In the genomic region with DNA sequence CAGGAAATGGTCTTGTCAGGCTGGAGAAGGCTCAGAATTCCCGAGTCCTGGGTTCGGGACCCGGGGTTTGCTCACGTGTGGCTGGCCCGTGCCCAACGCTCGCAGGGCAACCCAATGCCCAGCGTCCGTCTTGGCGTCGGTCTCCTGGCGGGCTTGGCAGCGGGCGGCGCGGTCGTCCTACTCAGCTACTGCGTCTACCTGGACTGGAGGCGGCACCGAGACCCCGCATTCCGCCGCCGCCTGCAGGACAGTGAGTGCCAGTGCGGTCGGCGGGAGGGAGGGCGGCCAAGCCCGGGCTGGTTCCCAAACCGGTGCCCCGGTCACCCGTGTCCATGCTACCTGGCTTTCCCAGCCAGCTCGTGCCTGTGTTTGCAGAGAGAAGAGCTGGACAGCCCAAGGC, we compare ENCODE assay signal across 8 mouse cellular contexts. TPM values are rescaled to one million over a fixed set of nuclear protein-coding genes. Genes with fewer than 3 reads are reported as not detected.
DNase-seq lines count a peak whose midpoint lies in the region; ATAC-seq lines count a peak whose summit lies in the region.

A gene (plus strand): TSS at position 98 of the 400 bp plus-strand sequence.

- DNase-seq in Muller cell, postnatal 12 days (ENCODE audit: inconsistent ontology term) = peak; percentile 18
- peak; percentile 18 for DNase-seq in induced T-regulatory cell, adult 2 months (ENCODE audit: low read depth)
- DNase-seq in liver, embryonic 13.5 days = no peak
- DNase-seq in neural tube, embryonic 10.5 days (ENCODE audit: extremely low spot score, low spot score) = peak; percentile 45
- DNase-seq in frontal cortex, postnatal 36 days (ENCODE audit: low spot score in 2 of 2) = no peak
- DNase-seq in frontal cortex, postnatal 14 days (ENCODE audit: low spot score in 2 of 2) = no peak

- H3K27me3 ChIP-seq in forebrain, embryonic 12.5 days = peaks cover 10% of the 10 kb centered on the region; the same call in 1 of the 2 replicates
- H3K27me3 ChIP-seq in liver, embryonic 13.5 days = peaks cover 7% of the 10 kb centered on the region

- 8% methylated on average over 33 of the region's 33 CpGs for WGBS in forebrain, embryonic 12.5 days
- WGBS in liver, embryonic 13.5 days (ENCODE audit: insufficient replicate concordance) = 22% methylated on average over 33 of the region's 33 CpGs

- no peak within 1 kb of the TSS for H3K9ac ChIP-seq in forebrain, embryonic 12.5 days
- peak within 1 kb of the TSS; percentile 33; the same call in 1 of the 2 replicates for H3K9ac ChIP-seq in liver, embryonic 13.5 days

- no peaks in the 10 kb centered on the region for H3K36me3 ChIP-seq in forebrain, embryonic 12.5 days (replicated peaks)
- no peaks in the 10 kb centered on the region for H3K36me3 ChIP-seq in liver, embryonic 13.5 days

- H3K27ac ChIP-seq in brown adipose tissue, adult 24 weeks (replicated peaks; ENCODE audit: low read depth, low read length) = no peak within 1 kb of the TSS
- no peak within 1 kb of the TSS for H3K27ac ChIP-seq in forebrain, embryonic 12.5 days
- H3K27ac ChIP-seq in liver, embryonic 13.5 days = no peak within 1 kb of the TSS

- peak; percentile 44; the same call in 1 of the 2 replicates for ATAC-seq in forebrain, embryonic 12.5 days (ENCODE audit: low FRiP score)
- ATAC-seq in liver, embryonic 13.5 days (ENCODE audit: low read depth) = no peak

- H3K4me1 ChIP-seq in brown adipose tissue, adult 24 weeks (ENCODE audit: control insufficient read depth, insufficient read depth, insufficient read length, low read length) = 0 out of 2 replicates have a peak, but pooled peaks cover 3% of the 10 kb centered on the region
- peaks cover 11% of the 10 kb centered on the region for H3K4me1 ChIP-seq in forebrain, embryonic 12.5 days
- peaks cover 24% of the 10 kb centered on the region for H3K4me1 ChIP-seq in liver, embryonic 13.5 days (replicated peaks)

- H3K4me3 ChIP-seq in brown adipose tissue, adult 24 weeks (ENCODE audit: insufficient read depth, low read depth, low read length) = peak within 1 kb of the TSS; percentile 5; the same call in 1 of the 2 replicates
- H3K4me3 ChIP-seq in forebrain, embryonic 12.5 days (replicated peaks) = peak within 1 kb of the TSS; percentile 21
- peak within 1 kb of the TSS; percentile 34 for H3K4me3 ChIP-seq in liver, embryonic 13.5 days (replicated peaks)

- peak within 1 kb of the TSS; percentile 52 for H3K4me2 ChIP-seq in forebrain, embryonic 12.5 days
- peak within 1 kb of the TSS; percentile 54 for H3K4me2 ChIP-seq in liver, embryonic 13.5 days

- no peaks in the 10 kb centered on the region for H3K9me3 ChIP-seq in forebrain, embryonic 12.5 days
- no peaks in the 10 kb centered on the region for H3K9me3 ChIP-seq in liver, embryonic 13.5 days (replicated peaks)

RNA-seq across cellular contexts. Expression of the gene that starts here (rescaled TPM):
- not detected in 2 replicates for polyA plus RNA-seq in brown adipose tissue, adult 24 weeks (2012; ENCODE audit: insufficient read depth, insufficient read length, missing spikeins)
- polyA plus RNA-seq in forebrain, embryonic 12.5 days (2016; fragmentation: Nextera tagmentation; extraction: Ambion mirVana) = not detected in 2 replicates
- not detected in 2 replicates for polyA plus RNA-seq in liver, embryonic 13.5 days (2015; fragmentation: Nextera tagmentation; extraction: Ambion mirVana)

Comparison
In these comparisons a context has a peak if more than half of its experiments do, and no peak if none do; other contexts are left out.
1. Peak in ATAC-seq, H3K4me3 ChIP-seq and H3K4me2 ChIP-seq in forebrain, embryonic 12.5 days; RNA of the gene not detected or under 1 TPM.
2. DNase-seq: peak in Muller cell, postnatal 12 days (single experiment), induced T-regulatory cell, adult 2 months (single experiment) and neural tube, embryonic 10.5 days (single experiment); none in liver, embryonic 13.5 days (single experiment), frontal cortex, postnatal 36 days (0 of 2) and frontal cortex, postnatal 14 days (0 of 2).
3. Peak in every context shown above with its lines, with median percentiles within 50 percentile points of each other: H3K4me3 ChIP-seq.